Mouse (Mus musculus): ENCODE data around the gene Bcat1. TPM values are rescaled to one million over a fixed set of nuclear protein-coding genes. Genes with fewer than 3 reads are reported as not detected.

Gene Bcat1
- polyA plus RNA-seq, 1 experiment from 2014 or later: 102 TPM

DNA sequence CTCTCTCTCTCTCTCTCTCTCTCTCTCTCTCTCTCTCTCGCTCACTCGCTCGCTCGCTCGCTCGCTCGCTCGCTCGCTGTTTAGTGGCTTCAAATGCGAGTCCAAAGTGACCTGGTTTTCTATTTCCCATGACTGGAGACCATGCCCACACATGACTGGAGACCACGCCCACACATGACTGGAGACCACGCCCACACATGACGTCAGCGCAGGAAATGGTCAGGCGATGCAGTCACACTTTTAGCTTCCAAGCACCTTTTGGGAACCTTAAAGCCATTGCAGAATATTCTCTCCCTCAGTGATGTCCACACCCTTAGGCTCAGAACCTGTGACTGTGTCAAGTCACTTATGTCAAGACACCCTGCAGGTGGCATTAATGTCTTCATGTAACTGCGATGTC, 59.3 kb downstream of the Bcat1 start:
- no peaks in the 10 kb centered on the region for H3K4me1 ChIP-seq
- H3K27ac ChIP-seq: no peak overlapping the region
- no peak overlapping the region for H3K4me3 ChIP-seq
- 95% methylated on average over 16 of the region's 16 CpGs for WGBS
- H3K36me3 ChIP-seq (ENCODE audit: poor library complexity, severe bottlenecking): peaks cover 97% of the 10 kb centered on the region
- no peak overlapping the region for H3K9ac ChIP-seq
- H3K9me3 ChIP-seq (replicated peaks): peaks cover 6% of the 10 kb centered on the region
- no peak overlapping the region for H3K4me2 ChIP-seq
- no peaks in the 10 kb centered on the region for H3K27me3 ChIP-seq
- ATAC-seq: no peak

GRCm38 (mm10) chr6:145014944-145015343, 61.0 kb downstream of the Bcat1 start:
- 98% methylated on average over 2 of the region's 2 CpGs for WGBS
- ATAC-seq: no peak
- H3K9ac ChIP-seq: no peak overlapping the region

DNA sequence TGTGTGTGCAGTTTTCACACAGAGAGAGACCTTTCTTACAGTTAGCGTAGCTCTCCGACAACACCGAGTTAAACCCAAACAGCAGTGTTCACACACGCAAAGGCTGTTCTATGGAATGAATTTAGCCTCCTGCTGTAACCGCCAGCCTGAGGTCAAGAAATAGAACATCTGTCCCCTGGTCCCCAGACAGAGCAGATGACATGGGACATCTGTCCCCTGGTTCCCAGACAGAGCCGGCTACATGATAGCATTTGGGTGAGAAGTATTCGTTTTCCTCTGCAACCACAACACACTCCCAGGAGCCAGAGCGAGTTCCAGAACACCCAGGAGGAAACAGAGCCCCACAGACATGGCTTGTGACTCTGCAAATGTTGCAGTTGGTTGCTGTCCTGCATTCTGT, 63.3 kb downstream of the Bcat1 start:
- Histone ChIP-seq H3K36me3 (ENCODE audit: poor library complexity, severe bottlenecking) (peaks cover 87% of the 10 kb centered on the region), H3K27ac (no peak overlapping the region), H3K9ac (no peak overlapping the region), H3K27me3 (no peaks in the 10 kb centered on the region), H3K4me2 (no peak overlapping the region), H3K4me3 (no peak overlapping the region), H3K4me1 (no peaks in the 10 kb centered on the region), H3K9me3 (replicated peaks) (peaks cover 6% of the 10 kb centered on the region)
- 79% methylated on average over 8 of the region's 8 CpGs for WGBS
- ATAC-seq: no peak

More at GRCm38 (mm10) chr6:145014944-145015343, 61.0 kb downstream of the Bcat1 start:
- H3K4me1 ChIP-seq: no peaks in the 10 kb centered on the region
- H3K36me3 ChIP-seq (ENCODE audit: poor library complexity, severe bottlenecking): peaks cover 88% of the 10 kb centered on the region
- H3K4me2 ChIP-seq: no peak overlapping the region
- no peaks in the 10 kb centered on the region for H3K27me3 ChIP-seq
- peaks cover 6% of the 10 kb centered on the region for H3K9me3 ChIP-seq (replicated peaks)
- no peak overlapping the region for H3K27ac ChIP-seq
- no peak overlapping the region for H3K4me3 ChIP-seq

DNA sequence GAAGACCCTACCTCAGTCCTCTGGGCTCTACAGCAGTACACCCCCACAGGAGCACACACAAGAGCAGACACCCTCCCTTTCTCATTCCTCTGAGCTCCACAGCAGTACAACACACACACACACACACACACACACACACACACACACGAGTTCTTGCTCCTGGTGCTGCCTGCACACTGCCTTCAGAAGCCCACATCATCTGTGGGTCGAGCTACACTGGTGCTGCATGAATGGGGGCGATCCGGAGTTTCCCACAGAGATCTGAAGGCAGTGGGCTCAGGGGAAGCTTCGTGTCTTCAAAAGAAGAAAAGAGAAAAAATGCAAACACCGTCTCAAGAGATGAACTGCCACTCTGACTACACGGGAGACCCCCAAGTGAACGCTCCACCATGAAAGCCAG, 64.8 kb downstream of the Bcat1 start:
- Histone ChIP-seq H3K27me3 (no peaks in the 10 kb centered on the region), H3K36me3 (ENCODE audit: poor library complexity, severe bottlenecking) (peaks cover 88% of the 10 kb centered on the region), H3K4me2 (no peak overlapping the region), H3K9ac (no peak overlapping the region), H3K27ac (no peak overlapping the region), H3K9me3 (replicated peaks) (peaks cover 6% of the 10 kb centered on the region), H3K4me3 (no peak overlapping the region), H3K4me1 (no peaks in the 10 kb centered on the region)
- ATAC-seq: no peak
- 70% methylated on average over 8 of the region's 8 CpGs for WGBS

- WGBS: 80% methylated on average over 8 of the region's 8 CpGs
- no peak overlapping the region for H3K4me2 ChIP-seq
- H3K27me3 ChIP-seq: no peaks in the 10 kb centered on the region
- H3K4me1 ChIP-seq: no peaks in the 10 kb centered on the region
- H3K36me3 ChIP-seq (ENCODE audit: poor library complexity, severe bottlenecking): peaks cover 78% of the 10 kb centered on the region
- ATAC-seq: no peak
- H3K9me3 ChIP-seq (replicated peaks): peaks cover 3% of the 10 kb centered on the region
- no peak overlapping the region for H3K27ac ChIP-seq
- H3K4me3 ChIP-seq: no peak overlapping the region
- H3K9ac ChIP-seq: no peak overlapping the region
Measured at GRCm38 (mm10) chr6:145009859-145010818, 65.8 kb downstream of the Bcat1 start.

DNA sequence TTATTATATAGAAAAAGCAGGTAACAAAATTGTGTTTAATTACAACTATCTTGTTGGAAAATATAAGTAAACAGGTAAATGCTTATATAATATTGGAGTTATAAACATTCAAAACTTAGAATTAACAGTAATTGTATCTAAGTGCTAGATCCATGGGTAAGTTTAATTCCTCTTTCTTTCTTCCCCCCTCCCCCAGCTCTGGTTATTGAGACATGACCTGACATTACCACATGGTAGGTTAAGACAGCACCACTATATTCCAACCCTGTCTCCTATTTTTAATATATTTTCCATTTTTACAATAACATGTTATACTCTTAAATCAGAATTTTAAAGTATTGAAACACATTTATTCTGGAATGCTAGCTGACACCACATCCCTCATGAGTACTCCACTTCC, 72.5 kb downstream of the Bcat1 start:
- no peak overlapping the region for H3K27ac ChIP-seq
- no peaks in the 10 kb centered on the region for H3K9me3 ChIP-seq (replicated peaks)
- no peak for ATAC-seq
- H3K27me3 ChIP-seq: no peaks in the 10 kb centered on the region
- H3K36me3 ChIP-seq (ENCODE audit: poor library complexity, severe bottlenecking): peaks cover 69% of the 10 kb centered on the region
- H3K4me2 ChIP-seq: no peak overlapping the region
- no peaks in the 10 kb centered on the region for H3K4me1 ChIP-seq
- no peak overlapping the region for H3K9ac ChIP-seq
- no peak overlapping the region for H3K4me3 ChIP-seq

- WGBS: 80% methylated on average over 13 of the region's 14 CpGs
- H3K36me3 ChIP-seq (ENCODE audit: poor library complexity, severe bottlenecking): peaks cover 62% of the 10 kb centered on the region
Measured at GRCm38 (mm10) chr6:145002094-145002936, 73.7 kb downstream of the Bcat1 start.

DNA sequence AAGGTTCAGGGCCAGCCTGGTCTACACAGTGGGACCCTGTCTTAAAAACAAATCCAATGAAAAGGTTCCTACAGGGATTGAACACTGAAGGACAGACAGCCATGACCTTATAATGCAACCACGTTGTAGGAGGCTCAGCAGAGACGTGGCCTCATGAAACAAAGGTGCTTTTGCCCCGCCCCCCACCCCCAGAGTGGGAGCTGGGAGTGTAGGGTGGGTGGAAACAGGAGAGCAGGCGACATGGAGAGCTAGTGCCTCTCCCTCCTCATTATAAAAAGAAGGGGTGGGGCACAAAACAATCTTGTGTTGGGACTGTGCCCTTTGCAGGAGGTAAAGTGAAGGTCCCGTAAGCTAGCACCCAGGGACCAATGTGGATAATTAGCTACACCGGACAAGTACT, 74.5 kb downstream of the Bcat1 start:
- H3K27ac ChIP-seq: no peak overlapping the region
- H3K27me3 ChIP-seq: no peaks in the 10 kb centered on the region
- no peak overlapping the region for H3K4me2 ChIP-seq
- no peak overlapping the region for H3K4me3 ChIP-seq
- no peak overlapping the region for H3K9ac ChIP-seq
- no peaks in the 10 kb centered on the region for H3K4me1 ChIP-seq
- peaks cover 56% of the 10 kb centered on the region for H3K36me3 ChIP-seq (ENCODE audit: poor library complexity, severe bottlenecking)
- no peaks in the 10 kb centered on the region for H3K9me3 ChIP-seq (replicated peaks)
- ATAC-seq: no peak
- WGBS: 72% methylated on average over 6 of the region's 6 CpGs

More at GRCm38 (mm10) chr6:145002094-145002936, 73.7 kb downstream of the Bcat1 start:
- Histone ChIP-seq H3K4me1 (no peaks in the 10 kb centered on the region), H3K27me3 (no peaks in the 10 kb centered on the region), H3K4me3 (no peak overlapping the region), H3K9me3 (replicated peaks) (no peaks in the 10 kb centered on the region), H3K9ac (no peak overlapping the region), H3K4me2 (no peak overlapping the region), H3K27ac (no peak overlapping the region)
- ATAC-seq: no peak

GRCm38 (mm10) chr6:144997229-144997628, 78.8 kb downstream of the Bcat1 start:
- no peaks in the 10 kb centered on the region for H3K27me3 ChIP-seq
- H3K4me3 ChIP-seq: no peak overlapping the region
- ATAC-seq: no peak
- H3K27ac ChIP-seq: no peak overlapping the region
- H3K36me3 ChIP-seq (ENCODE audit: poor library complexity, severe bottlenecking): peaks cover 49% of the 10 kb centered on the region
- no peaks in the 10 kb centered on the region for H3K4me1 ChIP-seq
- no peak overlapping the region for H3K4me2 ChIP-seq
- no peak overlapping the region for H3K9ac ChIP-seq
- no peaks in the 10 kb centered on the region for H3K9me3 ChIP-seq (replicated peaks)
- 89% methylated on average over 3 of the region's 3 CpGs for WGBS

GRCm38 (mm10) chr6:144992111-144992510, 83.9 kb downstream of the Bcat1 start:
- H3K9me3 ChIP-seq (replicated peaks): no peaks in the 10 kb centered on the region
- H3K4me2 ChIP-seq: no peak overlapping the region
- ATAC-seq: no peak
- no peak overlapping the region for H3K27ac ChIP-seq
- H3K4me1 ChIP-seq: no peaks in the 10 kb centered on the region
- no peak overlapping the region for H3K4me3 ChIP-seq
- WGBS: 61% methylated on average over 3 of the region's 3 CpGs
- no peak overlapping the region for H3K9ac ChIP-seq
- no peaks in the 10 kb centered on the region for H3K27me3 ChIP-seq
- H3K36me3 ChIP-seq (ENCODE audit: poor library complexity, severe bottlenecking): peaks cover 17% of the 10 kb centered on the region

DNA sequence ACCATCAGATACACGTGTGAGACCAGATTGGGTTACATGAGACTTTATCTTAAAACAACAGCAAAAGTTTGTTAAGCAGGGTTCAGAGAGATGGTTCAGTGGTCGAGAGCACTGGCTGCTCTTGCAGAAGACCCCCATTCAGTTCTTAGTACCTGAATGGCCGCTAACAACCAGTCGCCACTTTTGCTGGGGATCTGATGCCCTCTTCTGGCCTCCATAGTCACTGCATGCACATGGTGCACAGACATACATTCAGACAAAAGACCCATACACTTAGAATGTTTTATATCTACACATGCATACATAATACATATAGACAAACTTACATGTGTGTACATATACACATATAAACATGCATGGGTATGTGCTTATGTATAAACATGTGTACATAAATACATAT, 86.8 kb downstream of the Bcat1 start:
- Histone ChIP-seq H3K4me1 (no peaks in the 10 kb centered on the region), H3K4me3 (no peak overlapping the region), H3K4me2 (no peak overlapping the region), H3K36me3 (ENCODE audit: poor library complexity, severe bottlenecking) (peaks cover 4% of the 10 kb centered on the region; the same call in 1 of the 2 replicates), H3K27me3 (no peaks in the 10 kb centered on the region), H3K9ac (no peak overlapping the region), H3K27ac (no peak overlapping the region), H3K9me3 (replicated peaks) (no peaks in the 10 kb centered on the region)
- no peak for ATAC-seq
- WGBS: 89% methylated on average over 4 of the region's 4 CpGs

- no peaks in the 10 kb centered on the region for H3K4me1 ChIP-seq
- H3K9ac ChIP-seq: no peak overlapping the region
- H3K4me2 ChIP-seq: no peak overlapping the region
- H3K27ac ChIP-seq: no peak overlapping the region
- no peak overlapping the region for H3K4me3 ChIP-seq
- 83% methylated on average over 6 of the region's 6 CpGs for WGBS
- no peak for ATAC-seq
- H3K36me3 ChIP-seq (ENCODE audit: poor library complexity, severe bottlenecking): no peaks in the 10 kb centered on the region
- no peaks in the 10 kb centered on the region for H3K27me3 ChIP-seq
- H3K9me3 ChIP-seq (replicated peaks): no peaks in the 10 kb centered on the region
Measured at GRCm38 (mm10) chr6:144987676-144988075, 88.3 kb downstream of the Bcat1 start.
